Mouse (Mus musculus) heart, adult 2 months (tissue): ENCODE measurements around the gene Lat2.

Experiments
- CTCF ChIP-seq: fragments of 200-600 bp; IDR thresholded peaks from 2 replicates; pipeline ENCODE4 v1.8.1; 2022; ENCODE audit warnings: antibody characterized with exemption, mild to moderate bottlenecking, moderate library complexity
- EP300 ChIP-seq: fragments of 200-500 bp; IDR thresholded peaks from 2 replicates; pipeline ENCODE4 v1.6.1; 2011; ENCODE audit warnings: low read depth, low read length, control low read depth; ENCODE audit not compliant: insufficient read depth
- POLR2A ChIP-seq: fragments of 200-500 bp; IDR thresholded peaks from 2 replicates; pipeline ENCODE4 v1.6.1; 2011; ENCODE audit warnings: mild to moderate bottlenecking, low read depth, low read length, control low read depth; ENCODE audit not compliant: insufficient read depth

GRCm38 (mm10) chr5:134614296-134614695 lies 529 bp downstream of the Lat2 start:
- TF ChIP-seq CTCF: no peak
- TF ChIP-seq EP300: no peak
- TF ChIP-seq POLR2A: no peak
